Mouse (Mus musculus) stomach, postnatal 0 days (tissue): Measurements from ENCODE around the gene Ednrb. TPM values are rescaled to one million over a fixed set of nuclear protein-coding genes. Genes with fewer than 3 reads are reported as not detected.

Experiments
- ATAC-seq: fragments of 200-750 bp; cut with Nextera tagmentation; 2 replicates; pipeline ENCODE4 v1.8.0; 2017; ENCODE audit not compliant: low FRiP score, low TSS enrichment
- DNase-seq: peaks from one replicate; pipeline ENCODE4 v3.0.0-alpha.2; 2016; ENCODE audit warnings: low spot score
- H3K27ac ChIP-seq: fragments of 300-500 bp; sonication (generic); replicated peaks from 2 replicates; pipeline ENCODE4 v1.5.1; 2014; ENCODE audit warnings: mild to moderate bottlenecking, control low read depth
- H3K27me3 ChIP-seq: fragments of 300-500 bp; sonication (generic); 2 replicates; pipeline ENCODE4 v1.6.1; 2014; ENCODE audit warnings: low read length; ENCODE audit not compliant: control insufficient read depth, insufficient read depth
- H3K36me3 ChIP-seq: fragments of 300-500 bp; sonication (generic); 2 replicates; pipeline ENCODE4 v1.6.1; 2014; ENCODE audit warnings: low read length, mixed read lengths; ENCODE audit not compliant: control insufficient read depth, insufficient read depth
- H3K4me1 ChIP-seq: fragments of 300-500 bp; sonication (generic); replicated peaks from 2 replicates; pipeline ENCODE4 v1.6.1; 2014; ENCODE audit warnings: antibody characterized with exemption; ENCODE audit not compliant: control insufficient read depth, insufficient read depth
- H3K4me2 ChIP-seq: fragments of 300-500 bp; sonication (generic); replicated peaks from 2 replicates; pipeline ENCODE4 v1.6.1; 2014; ENCODE audit warnings: low read depth, mild to moderate bottlenecking, control low read depth, moderate library complexity
- H3K4me3 ChIP-seq: fragments of 300-500 bp; sonication (generic); 2 replicates; pipeline ENCODE4 v1.5.1; 2014; ENCODE audit warnings: low read depth, low read length, control low read depth
- H3K9ac ChIP-seq: fragments of 300-500 bp; sonication (generic); 2 replicates; pipeline ENCODE4 v1.6.1; 2014; ENCODE audit warnings: mild to moderate bottlenecking, low read length, control low read depth, mixed read lengths
- H3K9me3 ChIP-seq: fragments of 300-500 bp; sonication (generic); 2 replicates; pipeline ENCODE4 v1.6.1; 2016; ENCODE audit warnings: low read length; ENCODE audit not compliant: control insufficient read depth
- CTCF ChIP-seq: IDR thresholded peaks from 2 replicates; pipeline ENCODE4 v1.5.1; 2016; ENCODE audit warnings: antibody characterized with exemption, low read depth, mild to moderate bottlenecking, moderate library complexity
- EP300 ChIP-seq: optimal IDR thresholded peaks from 2 replicates; pipeline ENCODE3; 2016; ENCODE audit warnings: antibody characterized with exemption
- WGBS: fragments of 180-500 bp; shearing (Covaris S2); extraction: QIAGEN DNeasy Blood & Tissue Kit; methylation state at CpG from one replicate; pipeline ENCODE4 v1.1.7; 2014; 5-methylcytosine and 5-hydroxymethylcytosine counted together
- polyA plus RNA-seq: library from polyadenylated mRNA; unstranded; fragments of >200 nt; fragmentation: Nextera tagmentation; extraction: Ambion mirVana; gene quantifications from 2 replicates; pipeline ENCODE4 v1.2.1, GENCODE M21; 2015

Gene Ednrb
- polyA plus RNA-seq, 1 experiment from 2014 or later = 53.7 TPM

DNA sequence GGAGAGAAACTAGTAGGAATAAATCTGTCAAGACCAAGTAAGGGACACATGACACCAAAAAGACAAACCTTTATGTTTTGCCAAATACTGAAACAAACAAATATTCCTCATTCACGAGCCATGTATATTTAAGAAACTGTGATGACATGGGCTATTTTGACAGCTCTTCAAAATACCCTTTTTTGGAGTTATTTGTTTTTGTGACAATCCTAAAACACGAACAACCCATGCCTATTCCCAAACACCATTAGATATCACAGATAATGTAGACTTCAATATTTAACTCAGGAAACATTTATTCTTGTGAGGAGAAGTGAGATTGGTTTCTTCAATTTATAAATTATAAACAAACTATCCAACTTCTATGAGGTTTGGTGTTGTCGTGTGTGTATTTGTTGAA is 32.4 kb upstream of the Ednrb start:
- Histone ChIP-seq H3K9me3 (no peaks in the 10 kb centered on the region), H3K4me1 (no peaks in the 10 kb centered on the region), H3K27ac (no peak overlapping the region), H3K4me3 (no peak overlapping the region), H3K36me3 (no peaks in the 10 kb centered on the region), H3K27me3 (no peaks in the 10 kb centered on the region), H3K9ac (no peak overlapping the region), H3K4me2 (no peak overlapping the region)
- no peak for DNase-seq
- ATAC-seq = no peak
- TF ChIP-seq CTCF (no peak), EP300 (no peak)
- 72% methylated on average over 3 of the region's 3 CpGs for WGBS

- 44% methylated on average over 2 of the region's 2 CpGs for WGBS
- H3K9me3 ChIP-seq = no peaks in the 10 kb centered on the region
Observed at GRCm38 (mm10) chr14:103866636-103867035, 22.4 kb upstream of the Ednrb start.

GRCm38 (mm10) chr14:103865226-103865625 is 21.0 kb upstream of the Ednrb start:
- H3K9ac ChIP-seq = no peak overlapping the region
- no peak; the same call in 1 of the 2 replicates for ATAC-seq
- DNase-seq = no peak
- no peak overlapping the region for H3K4me2 ChIP-seq
- H3K27ac ChIP-seq = no peak overlapping the region
- WGBS = 43% methylated on average over 2 of the region's 2 CpGs
- no peaks in the 10 kb centered on the region for H3K36me3 ChIP-seq
- no peak overlapping the region for H3K4me3 ChIP-seq
- no peak for TF ChIP-seq EP300
- no peak for TF ChIP-seq CTCF
- H3K4me1 ChIP-seq = no peaks in the 10 kb centered on the region
- no peaks in the 10 kb centered on the region for H3K9me3 ChIP-seq
- no peaks in the 10 kb centered on the region for H3K27me3 ChIP-seq

More at GRCm38 (mm10) chr14:103866636-103867035, 22.4 kb upstream of the Ednrb start:
- TF ChIP-seq EP300 (no peak), CTCF (no peak)
- Histone ChIP-seq H3K36me3 (no peaks in the 10 kb centered on the region), H3K4me3 (no peak overlapping the region), H3K27ac (no peak overlapping the region), H3K4me1 (no peaks in the 10 kb centered on the region), H3K9ac (no peak overlapping the region), H3K27me3 (no peaks in the 10 kb centered on the region), H3K4me2 (no peak overlapping the region)
- ATAC-seq (no peak), DNase-seq (no peak)

GRCm38 (mm10) chr14:103850071-103850845 is 6.1 kb upstream of the Ednrb start:
- TF ChIP-seq EP300 (no peak), CTCF (no peak)
- no peaks in the 10 kb centered on the region for H3K9me3 ChIP-seq
- no peak overlapping the region for H3K4me2 ChIP-seq
- no peaks in the 10 kb centered on the region for H3K27me3 ChIP-seq
- no peak overlapping the region for H3K9ac ChIP-seq
- H3K27ac ChIP-seq = no peak overlapping the region
- no peak for ATAC-seq
- WGBS = 81% methylated on average over 7 of the region's 7 CpGs
- H3K4me3 ChIP-seq = no peak overlapping the region
- H3K36me3 ChIP-seq = no peaks in the 10 kb centered on the region
- no peak for DNase-seq
- H3K4me1 ChIP-seq = no peaks in the 10 kb centered on the region

DNA sequence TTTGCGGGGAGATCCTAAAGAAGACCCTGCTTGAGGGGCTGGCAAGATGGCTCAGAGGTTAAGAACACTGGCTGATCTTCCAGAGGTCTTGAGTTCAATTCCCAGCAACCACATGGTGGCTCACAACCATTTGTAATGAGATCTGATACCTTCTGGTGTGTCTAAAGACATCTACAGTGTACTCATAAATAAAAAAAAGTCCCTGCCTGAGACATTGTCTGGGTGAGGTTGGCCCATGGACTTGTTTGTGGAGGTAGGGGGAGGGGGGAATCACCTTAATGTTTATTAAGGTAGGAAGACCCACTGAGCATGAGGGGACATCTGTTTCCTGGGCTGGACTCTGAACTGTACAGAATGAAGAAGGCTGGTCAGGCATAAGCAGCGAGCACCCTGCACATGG is 1.5 kb upstream of the Ednrb start:
- WGBS = 86% methylated on average over 2 of the region's 2 CpGs

DNA sequence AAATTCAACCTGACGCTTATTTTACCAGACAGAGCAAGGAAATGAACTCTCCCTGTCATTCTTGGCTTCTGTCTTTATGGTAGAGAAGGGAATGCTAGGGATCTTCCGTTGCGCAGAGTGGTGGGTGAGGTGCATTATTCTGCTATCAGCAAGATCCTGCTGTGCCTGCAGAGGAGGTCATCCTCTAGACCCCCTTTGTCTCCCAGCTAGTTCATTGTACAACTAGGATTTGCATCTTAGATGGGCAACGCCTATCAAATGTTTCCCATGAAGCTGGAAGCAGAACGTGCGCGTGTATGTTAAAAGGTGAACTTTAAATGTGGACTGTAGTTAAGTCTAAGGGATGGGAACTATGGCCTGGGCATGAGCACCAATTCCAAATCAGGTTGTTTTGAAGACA is 742 bp upstream of the Ednrb start:
- TF ChIP-seq EP300 (no peak), CTCF (no peak)
- Histone ChIP-seq H3K27ac (no peak overlapping the region), H3K4me1 (no peaks in the 10 kb centered on the region; the same call in 1 of the 2 replicates)

More for the DNA sequence above, 1.5 kb upstream of the Ednrb start:
- Histone ChIP-seq H3K4me1 (no peaks in the 10 kb centered on the region; the same call in 1 of the 2 replicates), H3K27ac (no peak overlapping the region), H3K27me3 (no peaks in the 10 kb centered on the region), H3K4me3 (no peak overlapping the region), H3K36me3 (no peaks in the 10 kb centered on the region), H3K4me2 (no peak overlapping the region), H3K9ac (no peak overlapping the region), H3K9me3 (no peaks in the 10 kb centered on the region)
- DNase-seq = no peak
- TF ChIP-seq CTCF (no peak), EP300 (no peak)
- no peak for ATAC-seq

More for the DNA sequence above, 742 bp upstream of the Ednrb start:
- no peaks in the 10 kb centered on the region for H3K9me3 ChIP-seq
- no peaks in the 10 kb centered on the region for H3K27me3 ChIP-seq
- WGBS = 85% methylated on average over 7 of the region's 7 CpGs
- H3K36me3 ChIP-seq = no peaks in the 10 kb centered on the region
- ATAC-seq (no peak), DNase-seq (no peak)
- no peak overlapping the region for H3K4me3 ChIP-seq
- no peak overlapping the region for H3K9ac ChIP-seq
- H3K4me2 ChIP-seq = no peak overlapping the region; the same call in 1 of the 2 replicates
